22 mouse cellular contexts compared by ENCODE assay signal in the genomic region with DNA sequence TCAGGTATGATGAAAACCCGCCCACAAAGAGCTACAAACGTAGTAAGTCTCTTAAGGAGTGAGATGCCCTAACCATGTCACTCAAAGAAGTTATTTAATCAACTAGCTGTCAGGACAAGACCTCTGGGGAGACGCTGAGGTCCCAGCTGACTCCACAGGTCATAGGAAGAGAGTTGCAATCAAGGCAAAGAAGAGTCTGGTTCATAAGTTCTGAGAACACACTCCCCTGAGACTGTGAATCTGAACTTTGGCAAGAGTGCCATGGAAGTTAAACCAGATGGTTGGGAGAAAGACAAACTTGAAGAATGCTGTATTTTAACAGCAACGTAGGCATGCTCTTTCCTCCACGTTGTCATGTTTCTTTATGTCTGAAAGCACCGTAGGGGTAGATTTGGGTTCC. TPM values are rescaled to one million over a fixed set of nuclear protein-coding genes. Genes with fewer than 3 reads are reported as not detected.
"Had no signal": no experiment of that assay in that cellular context is flagged by ENCODE, and none has a peak within 500 bp of the region (broad histone marks: within the 10 kb centered on the region; RNA-seq: fewer than 3 reads in every experiment).

No protein-coding gene starts in this region.

- H3K4me3 ChIP-seq: left cerebral cortex, adult 2 months; liver, embryonic 12.5 days; liver, embryonic 15.5 days; megakaryocyte, embryonic 14.5 days; myocyte had no signal

- DNase-seq: kidney, postnatal 10 days; kidney, postnatal 36 days; layer of hippocampus, postnatal 36 days; lung, adult 18-20 months; lung, postnatal 10 days; lung, postnatal 36 days; thymus, adult 2 months; thymus, postnatal 14 days; thymus, postnatal 4 days had no signal

- H3K27ac ChIP-seq: left cerebral cortex, adult 2 months; liver, embryonic 12.5 days; liver, embryonic 15.5 days; lung, embryonic 15.5 days; midbrain, embryonic 13.5 days; neural tube, embryonic 13.5 days; stomach, postnatal 0 days had no signal

- H3K9me3 ChIP-seq: kidney, embryonic 15.5 days; liver, embryonic 12.5 days; liver, embryonic 15.5 days; lung, embryonic 15.5 days; megakaryocyte, embryonic 14.5 days; midbrain, embryonic 10.5 days; midbrain, embryonic 13.5 days; neural tube, embryonic 13.5 days had no signal

- H3K4me1 ChIP-seq: liver, embryonic 15.5 days; megakaryocyte, embryonic 14.5 days had no signal

- H3K9ac ChIP-seq: liver, embryonic 12.5 days; liver, embryonic 15.5 days; lung, embryonic 15.5 days had no signal

- ATAC-seq: midbrain, embryonic 13.5 days; midbrain, embryonic 16.5 days had no signal

- H3K36me3 ChIP-seq: kidney, embryonic 15.5 days; liver, embryonic 12.5 days; liver, embryonic 15.5 days; lung, embryonic 15.5 days; midbrain, embryonic 10.5 days; midbrain, embryonic 13.5 days; neural tube, embryonic 13.5 days had no signal

- H3K27me3 ChIP-seq: kidney, embryonic 15.5 days; liver, embryonic 12.5 days; liver, embryonic 15.5 days; lung, embryonic 15.5 days; midbrain, embryonic 13.5 days; neural tube, embryonic 13.5 days had no signal

RNA-seq across cellular contexts. Expression of gene Steap4, which starts 1.0 kb away (rescaled TPM):
- total RNA-seq: monocyte, adult 5-6 weeks had no signal
- polyA plus RNA-seq: myocyte had no signal
